Mouse (Mus musculus): ENCODE measurements around the gene Dnttip2. TPM values are rescaled to one million over a fixed set of nuclear protein-coding genes. Genes with fewer than 3 reads are reported as not detected.

Dnttip2 gene
- polyA plus RNA-seq, 2 experiments from 2014 or later = 92.1 to 105 TPM

DNA sequence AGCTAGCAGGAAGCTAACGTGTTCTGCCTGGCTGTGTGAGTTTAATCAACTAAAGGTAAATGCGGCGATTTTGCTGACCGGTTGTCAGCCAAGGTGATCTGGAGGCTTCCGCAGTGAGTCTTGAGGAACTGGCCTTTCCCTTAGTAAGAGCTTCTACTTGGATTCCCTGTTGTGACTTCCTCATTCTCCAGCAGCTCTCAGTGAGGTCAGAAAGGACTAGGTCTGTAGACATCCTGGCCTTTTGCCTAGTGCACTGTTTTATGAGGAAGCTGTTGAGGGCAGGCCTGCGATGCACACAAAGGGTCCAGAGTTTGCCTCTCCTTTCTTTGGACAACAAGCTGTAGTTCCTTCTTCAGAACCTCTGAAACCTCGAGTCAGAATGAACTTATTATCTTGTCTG lies 16.5 kb downstream of the Dnttip2 start:
- no peak for ATAC-seq

DNA sequence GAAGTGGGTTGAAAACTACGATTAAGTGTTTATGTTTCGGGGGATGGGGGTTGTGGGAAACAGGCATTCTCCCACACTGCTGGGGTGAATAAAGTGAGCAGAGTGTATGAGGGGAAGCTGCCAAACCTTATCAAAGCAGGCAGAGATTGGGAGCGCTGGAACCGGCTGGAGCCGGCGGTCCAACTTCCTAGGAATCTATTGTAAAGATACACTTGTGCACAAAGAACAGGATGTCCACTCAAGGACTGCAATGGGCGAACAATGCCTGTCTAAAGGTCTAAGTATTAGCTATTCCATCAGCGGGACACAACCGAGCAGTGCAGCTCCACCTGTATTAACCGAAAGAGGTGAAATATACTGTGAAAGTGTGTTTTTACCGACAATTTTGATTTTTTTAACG lies 17.6 kb downstream of the Dnttip2 start:
- no peak for ATAC-seq

DNA sequence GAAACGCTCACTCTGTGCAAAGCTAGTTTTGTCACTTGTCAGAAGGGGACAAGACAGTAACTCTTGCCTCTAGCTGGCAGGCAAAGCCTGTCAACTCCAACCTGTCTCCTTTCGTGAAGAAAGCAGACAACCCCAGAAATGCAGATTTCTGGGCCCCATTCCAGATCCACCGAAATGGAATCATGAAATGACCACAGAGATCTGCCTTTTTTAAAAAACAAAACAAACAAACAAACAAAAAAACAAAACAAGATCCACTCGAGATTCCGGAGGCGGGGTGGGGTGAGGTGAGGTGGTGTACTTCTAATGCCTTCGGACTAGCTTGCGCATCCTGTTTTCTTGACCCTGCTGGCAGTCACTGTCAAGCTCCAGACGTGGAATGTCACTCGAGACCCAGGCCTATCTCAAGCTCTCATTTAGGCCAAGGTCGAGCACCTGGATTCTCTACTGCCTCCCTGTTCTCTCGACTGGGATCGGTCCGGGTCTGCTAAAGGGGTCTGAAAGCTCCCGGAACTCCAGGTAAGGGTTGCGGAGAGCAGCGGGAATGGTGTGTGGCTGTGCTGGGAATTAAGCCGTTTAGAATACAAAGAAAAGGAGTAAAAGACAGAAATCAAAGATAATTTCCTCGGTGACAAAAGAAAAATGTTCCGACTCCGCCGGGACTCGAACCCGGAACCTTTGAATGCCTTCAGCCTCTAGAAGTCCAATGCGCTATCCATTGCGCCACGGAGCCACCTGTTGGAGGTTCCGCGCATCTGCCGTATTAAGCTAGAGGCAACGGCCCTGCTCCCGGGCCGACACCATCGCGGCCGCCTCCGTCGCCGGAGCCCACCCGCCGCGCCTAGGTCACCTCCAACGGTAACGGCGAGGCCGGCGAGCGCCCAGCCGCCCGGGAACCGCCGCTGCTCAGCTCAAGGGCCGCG lies 18.4 kb downstream of the Dnttip2 start:
- ATAC-seq = peak; percentile 83

DNA sequence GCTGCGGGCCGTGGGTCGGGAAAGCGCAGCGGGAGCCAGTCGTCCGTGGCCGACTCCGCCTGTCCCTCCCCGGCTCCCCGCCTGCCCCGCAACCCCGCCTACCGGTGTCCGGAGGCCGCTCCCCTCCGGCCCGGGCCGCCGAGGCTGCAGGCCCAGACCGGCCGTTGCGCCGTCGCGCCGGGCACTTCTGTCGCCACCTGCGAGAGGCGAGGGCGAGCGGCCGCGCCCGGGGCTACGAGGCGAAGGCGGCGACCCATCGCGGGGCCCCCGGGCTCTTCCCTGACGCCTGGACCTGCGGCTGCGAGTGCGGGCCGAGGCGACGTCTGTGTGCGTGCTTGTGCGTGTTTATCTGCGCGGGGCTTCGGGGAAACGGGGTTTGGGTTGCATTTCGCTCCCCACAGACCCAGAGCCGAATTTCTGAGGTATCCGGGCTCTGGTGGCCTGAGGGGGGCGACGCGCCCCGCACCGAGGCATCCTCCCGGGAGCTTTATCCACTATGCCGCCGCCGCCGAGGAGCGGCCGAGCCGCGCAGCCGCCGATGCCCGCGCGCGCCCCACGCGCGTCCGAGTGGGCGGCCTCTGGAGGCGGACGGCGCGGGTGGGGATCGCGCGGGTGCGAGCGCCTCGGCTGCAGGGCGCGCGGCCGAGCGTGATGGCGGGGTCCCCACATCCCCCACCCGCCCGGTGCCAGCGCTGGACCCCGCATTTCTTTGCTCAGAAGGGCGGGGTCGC lies 19.2 kb downstream of the Dnttip2 start:
- peak; percentile 29 for ATAC-seq

DNA sequence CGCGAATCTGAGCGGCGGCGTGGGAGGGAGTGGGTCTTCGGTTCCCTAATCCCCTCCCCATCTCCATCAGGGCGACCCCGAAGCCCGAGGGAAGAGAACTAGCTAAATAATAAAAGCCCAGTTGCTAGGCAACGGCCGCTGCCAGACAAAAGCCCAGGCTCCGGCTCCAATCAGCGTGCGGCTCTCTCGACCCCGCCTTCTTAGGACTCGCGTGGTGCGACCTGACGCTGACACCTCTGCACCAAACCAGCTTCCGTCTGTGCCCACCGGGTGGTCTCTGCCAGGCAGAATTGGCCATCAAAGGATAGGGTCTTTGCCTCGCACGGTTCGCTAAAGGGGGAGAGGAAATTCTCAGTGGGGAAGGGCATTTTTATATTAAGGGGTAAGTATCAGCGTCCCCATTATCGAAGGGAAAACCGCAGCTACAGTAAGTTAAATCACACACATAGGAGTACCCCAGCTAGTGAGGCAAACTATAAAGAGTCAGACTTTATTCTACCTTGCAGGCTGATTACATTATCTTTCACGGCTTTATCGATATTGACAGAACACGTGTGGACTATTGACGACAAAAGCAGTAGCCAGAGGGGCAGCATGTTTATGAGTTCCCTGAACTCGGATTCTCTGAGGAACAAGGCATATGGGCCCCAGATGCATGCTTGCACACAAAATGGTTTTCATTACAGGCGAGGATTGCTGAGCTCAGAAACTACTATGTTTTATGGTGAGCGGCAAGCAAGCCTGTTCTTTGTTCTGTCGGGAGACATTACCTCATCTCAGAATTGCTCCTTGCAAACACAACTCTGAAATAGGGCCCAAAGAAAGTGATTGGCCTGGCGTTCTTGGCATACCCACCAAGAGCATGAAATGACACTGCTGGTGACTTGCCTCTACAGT lies 20.0 kb downstream of the Dnttip2 start, which contains the start of gene Bcar3:
Gene Bcar3, plus strand, starts transcription at position 183 of the 897 bp plus-strand sequence.
- peak; percentile 82 for ATAC-seq

DNA sequence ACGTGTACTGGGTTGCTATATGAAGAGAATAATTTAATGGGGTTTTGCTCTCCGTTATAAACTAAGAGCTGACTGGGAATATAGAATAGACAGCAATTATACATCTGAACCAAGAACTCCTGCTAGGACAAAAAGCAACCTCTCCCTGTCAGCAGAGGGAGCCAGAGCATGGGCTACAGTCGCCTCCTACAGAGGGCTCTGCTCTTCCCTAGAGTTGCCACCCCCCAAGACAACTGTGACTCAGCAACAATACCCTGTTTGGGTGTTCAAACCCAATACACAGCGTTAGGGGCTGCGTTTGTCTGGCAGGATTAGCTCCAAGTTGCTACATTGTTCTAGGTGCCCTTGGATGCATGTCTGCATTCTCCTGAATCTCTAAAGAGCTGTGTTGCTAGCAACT lies 21.3 kb downstream of the Dnttip2 start:
- no peak for ATAC-seq

DNA sequence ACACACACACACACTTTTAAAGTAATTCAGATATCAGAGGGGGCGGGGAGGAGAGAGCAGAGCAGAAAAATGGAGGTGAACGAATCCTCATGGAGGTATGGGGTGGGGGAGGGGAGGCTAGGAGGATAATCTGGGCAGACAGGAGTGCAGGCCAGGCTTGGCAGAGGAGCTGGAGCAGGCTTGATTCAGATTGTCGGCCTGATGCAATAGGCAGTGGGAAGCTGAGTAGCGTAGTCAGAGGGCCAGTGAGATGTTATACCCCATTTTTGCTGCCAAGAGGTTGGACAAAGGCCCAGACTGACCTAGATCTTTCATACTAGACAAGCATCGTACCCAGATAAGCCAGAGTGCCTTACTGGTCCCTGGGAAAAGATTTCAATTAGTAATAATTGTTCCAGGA lies 22.8 kb downstream of the Dnttip2 start:
- no peak for ATAC-seq

DNA sequence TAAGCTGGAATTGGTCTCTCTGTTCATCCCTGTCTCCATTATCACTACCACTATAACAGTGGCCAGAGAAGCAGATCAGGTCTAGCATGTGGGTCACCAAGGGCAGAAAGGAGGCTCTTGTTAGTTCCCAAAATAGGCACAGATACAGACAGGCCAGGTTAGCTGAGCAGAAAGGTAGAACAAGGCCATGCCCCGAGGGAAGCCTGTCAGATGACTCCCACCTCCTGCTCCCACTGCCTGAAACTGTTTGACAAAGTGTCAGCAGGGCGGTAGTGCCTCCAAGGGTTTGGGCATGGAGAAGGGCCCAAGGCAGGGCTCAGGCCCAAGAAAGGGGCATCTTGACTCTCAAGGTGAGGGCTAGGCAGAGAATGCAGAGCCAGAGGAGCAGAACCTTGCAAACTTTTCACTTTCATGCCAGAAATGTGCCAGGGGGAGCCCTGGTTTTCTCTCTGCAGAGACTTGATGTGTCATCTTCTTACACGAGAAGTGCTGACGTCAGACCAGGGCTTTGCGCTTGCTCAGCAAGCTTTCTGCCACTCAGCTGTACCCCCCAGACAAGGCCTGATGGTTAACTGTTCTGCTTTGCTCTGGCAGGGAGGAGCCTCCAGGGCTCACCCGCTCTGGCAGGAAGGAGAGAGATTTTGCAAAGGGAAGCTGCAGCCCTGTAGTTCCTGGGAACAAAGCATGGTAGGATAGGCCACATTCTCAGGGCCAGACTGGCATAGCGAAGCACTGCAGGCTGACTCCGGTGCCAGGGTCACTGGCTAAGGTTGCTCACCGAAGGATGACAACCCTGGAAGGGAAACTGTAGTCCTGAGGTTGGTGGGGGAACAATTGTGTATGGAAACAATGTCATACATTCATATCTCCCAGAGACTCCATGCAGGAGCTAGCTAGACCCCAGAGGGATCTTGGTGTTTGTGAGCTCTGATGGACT lies 27.1 kb downstream of the Dnttip2 start:
- ATAC-seq = no peak

DNA sequence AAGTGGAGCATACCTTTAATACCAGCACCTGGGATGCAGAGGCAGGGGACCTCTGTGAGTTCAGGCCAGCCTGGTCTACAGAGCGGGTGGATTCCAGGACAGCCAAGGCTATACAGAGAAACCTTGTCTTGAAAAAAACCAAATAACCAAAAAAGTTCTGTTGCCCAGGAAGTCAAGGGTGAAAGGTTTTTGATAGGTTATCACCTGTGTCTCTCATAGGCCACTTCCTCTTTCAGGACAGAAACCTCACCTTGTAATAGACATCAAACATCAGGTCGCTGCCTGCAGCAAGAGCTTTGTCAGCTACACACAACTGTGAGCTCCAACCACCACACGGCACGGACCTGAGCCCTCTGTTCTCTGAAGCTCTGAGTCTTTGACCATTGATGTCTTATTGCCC lies 30.4 kb downstream of the Dnttip2 start:
- ATAC-seq = peak; percentile 45

DNA sequence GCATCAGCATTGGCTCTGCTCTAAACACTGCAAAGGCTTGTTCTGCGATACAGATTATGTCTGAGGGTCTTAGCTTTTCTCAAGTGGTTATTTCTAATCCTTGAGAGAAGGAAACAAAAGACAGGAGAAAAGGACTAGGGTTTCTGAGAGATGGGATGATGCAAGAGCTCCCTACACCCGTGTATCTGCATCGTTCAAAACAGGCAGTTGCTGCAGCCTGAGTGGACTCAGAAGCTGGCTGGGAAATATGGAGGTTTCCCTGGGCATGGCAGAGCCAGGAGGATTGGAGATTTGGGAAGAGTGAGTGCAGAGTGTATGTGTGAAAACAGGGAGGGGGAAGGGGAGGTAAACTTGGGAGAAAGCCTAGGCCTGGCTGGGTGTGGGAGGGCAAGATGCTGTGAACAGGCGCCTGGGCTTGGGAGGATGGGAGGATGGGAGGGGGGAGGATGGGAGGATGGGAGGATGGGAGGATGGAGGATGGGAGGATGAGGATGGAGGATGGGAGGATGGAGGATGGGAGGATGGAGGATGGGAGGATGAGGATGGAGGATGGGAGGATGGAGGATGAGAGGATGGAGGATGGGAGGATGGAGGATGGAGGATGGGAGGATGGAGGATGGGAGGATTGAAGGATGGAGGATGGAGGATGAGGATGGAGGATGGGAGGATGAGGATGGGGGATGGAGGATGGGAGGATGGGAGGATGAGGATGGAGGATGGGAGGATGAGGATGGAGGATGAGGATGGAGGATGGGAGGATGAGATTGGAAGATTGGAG lies 33.9 kb downstream of the Dnttip2 start:
- ATAC-seq = no peak

DNA sequence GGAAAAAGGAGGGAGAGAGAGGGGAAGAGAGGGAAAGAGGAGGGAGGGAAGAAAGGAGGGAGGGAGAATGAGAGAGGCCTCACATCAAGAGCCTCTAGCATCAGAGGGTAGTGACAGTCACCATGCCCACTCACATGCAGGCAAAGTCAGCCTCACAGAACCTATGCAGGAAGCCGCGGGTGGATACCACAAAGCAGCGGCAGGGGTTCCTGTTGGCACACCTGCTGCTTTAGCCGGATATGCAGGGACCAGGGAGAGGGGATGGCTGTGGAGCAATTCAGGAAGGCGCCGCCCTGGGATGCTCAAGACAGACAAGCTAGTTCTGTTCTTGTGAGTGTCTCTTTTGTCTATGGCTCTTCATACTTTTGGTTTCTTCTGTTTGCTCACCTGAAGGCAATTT lies 34.8 kb downstream of the Dnttip2 start:
- ATAC-seq = no peak

DNA sequence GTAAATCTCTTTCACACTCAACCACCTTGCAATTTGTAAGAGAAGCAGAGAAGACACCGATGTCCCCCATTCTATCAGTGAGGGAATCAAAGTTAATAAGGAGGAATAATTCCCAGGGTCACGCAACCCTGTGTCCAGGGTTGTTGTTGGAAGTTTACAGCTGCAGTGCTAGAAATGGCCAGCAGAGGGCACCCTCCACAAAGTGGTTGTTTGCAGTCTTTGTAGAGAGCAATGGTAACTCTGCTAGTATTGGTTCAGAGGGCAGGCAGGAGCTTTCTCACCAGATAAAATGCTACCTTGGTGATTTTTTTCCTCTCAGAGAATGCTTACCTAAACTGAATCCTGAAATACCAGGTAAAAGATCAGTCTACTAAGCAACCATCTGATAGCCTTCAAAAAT lies 37.9 kb downstream of the Dnttip2 start:
- ATAC-seq = no peak

DNA sequence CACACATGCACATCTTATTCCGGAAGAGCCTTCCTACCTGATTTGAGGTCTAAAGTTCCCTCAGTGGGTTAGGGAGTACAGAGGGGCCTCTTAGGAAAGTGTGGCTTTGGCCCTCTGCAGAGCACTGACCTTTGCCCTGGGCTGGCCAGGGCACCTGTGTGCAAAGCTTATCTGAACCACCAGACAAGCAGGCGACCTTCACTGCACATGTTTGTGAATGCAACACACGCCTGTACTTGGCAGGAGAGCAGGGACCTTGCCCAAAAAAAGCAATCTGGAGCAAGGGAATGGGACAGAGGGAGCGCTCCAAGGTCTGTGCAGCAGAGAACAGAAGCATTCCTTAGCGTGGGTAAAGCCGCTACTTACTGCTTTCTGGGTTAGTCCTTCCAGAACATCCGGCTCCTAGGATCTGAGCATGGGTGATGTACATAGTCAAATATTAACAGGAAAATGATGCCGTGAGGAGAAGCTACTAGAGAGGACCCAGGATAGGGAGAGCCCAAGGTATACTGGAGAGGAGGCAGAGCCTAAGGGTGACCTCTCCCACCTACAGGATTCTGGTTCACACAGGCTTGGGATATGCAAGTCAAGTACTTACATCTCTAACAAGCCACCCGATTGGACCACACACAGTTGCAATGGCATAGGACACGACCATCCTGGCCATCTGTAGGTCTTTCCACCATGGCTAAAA lies 38.9 kb downstream of the Dnttip2 start:
- no peak for ATAC-seq

DNA sequence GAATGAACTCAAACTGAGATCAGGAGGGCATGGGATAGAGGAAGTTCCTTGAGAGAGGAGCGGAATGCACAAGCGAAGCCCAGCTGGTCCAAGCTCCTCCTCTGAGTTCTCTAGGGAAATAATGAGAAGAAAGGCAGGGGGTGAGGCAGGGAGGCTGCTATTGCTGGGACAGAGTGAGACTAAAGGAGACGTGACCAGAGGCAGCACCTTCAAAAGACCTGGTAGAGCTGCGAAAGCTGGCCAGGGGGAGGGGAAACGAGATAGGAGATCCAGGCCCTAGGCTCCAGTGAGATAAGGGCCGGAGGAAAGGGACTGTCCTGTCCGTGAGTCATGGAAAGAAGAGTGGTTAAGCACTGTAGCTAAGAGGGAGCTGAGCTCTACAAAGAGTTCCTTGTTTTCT lies 39.7 kb downstream of the Dnttip2 start:
- no peak for ATAC-seq

DNA sequence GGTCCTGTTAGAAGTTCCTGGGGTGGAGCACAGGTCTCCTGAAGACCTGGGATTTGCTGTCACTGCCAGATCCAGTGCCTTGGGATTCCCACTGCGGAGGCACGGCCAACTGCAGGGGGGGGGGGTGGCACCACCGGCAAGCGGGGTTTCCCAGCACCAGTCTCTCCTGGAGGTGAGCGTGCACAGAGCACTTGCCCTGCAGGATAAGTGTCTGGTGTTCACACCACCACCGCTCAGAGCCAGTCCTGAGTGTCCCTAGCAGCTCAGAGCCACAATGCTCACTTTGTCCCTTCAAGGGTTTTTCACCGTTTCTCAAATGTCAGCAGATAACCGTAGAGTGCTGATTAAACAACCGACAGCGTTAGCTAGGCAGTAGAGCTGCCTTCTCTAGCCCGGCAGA lies 42.4 kb downstream of the Dnttip2 start:
- ATAC-seq = no peak

DNA sequence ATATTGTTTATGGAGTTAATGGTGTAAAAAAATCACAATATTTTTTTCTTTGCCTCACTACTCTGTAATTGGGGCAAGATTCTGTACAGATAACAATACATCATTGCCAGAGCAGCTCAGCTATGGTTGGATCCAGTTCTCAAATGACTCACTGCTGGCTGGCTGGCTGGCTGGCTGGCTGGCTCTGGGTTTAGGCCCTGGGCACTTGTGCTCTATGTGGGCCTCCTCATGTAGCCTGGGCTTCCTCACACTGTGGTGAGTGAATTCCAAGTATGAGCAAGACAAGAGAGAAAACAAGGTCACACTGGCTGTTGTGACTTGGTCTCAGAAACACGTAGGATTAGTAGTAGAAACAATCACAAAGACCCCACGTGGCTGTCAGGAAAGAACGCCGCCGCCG lies 43.2 kb downstream of the Dnttip2 start:
- ATAC-seq = no peak

DNA sequence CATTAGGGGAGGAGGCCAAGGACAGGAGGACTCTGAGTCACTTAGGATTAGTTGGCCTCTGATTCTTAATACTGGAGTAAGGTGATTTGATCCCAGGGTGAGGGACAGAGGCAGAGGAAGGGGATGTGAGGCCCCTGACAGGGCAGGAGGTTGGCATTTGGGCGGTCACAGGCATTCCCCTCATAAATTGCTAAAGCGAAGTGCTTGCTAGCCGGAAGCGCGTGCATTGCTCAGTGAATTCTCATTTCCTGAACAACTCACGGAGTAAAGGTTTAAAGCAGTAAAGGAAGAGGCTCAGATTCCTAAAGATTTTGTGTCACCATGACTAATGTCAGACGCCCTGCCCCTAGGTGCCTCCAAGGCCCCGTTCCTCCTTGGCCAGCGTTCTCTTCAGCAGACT lies 48.0 kb downstream of the Dnttip2 start:
- no peak for ATAC-seq

DNA sequence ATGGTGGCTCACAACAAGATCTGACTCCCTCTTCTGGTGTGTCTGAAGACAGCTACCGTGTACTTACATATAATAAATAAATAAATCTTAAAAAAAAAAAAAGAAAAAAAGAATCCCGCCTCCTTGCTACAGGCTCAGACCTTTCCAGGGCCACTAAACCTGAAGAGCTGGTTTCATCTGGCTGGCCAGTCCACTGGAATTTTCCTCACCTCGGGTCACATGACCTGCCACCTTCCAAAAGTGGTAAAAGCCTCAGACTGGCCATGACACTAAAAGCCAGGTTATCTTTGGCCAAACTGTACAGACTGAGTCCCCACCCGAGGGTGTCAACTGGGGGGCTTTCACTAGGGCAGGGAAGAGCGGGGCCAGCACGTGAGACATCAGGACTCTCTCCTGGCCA lies 49.7 kb downstream of the Dnttip2 start:
- no peak for ATAC-seq

DNA sequence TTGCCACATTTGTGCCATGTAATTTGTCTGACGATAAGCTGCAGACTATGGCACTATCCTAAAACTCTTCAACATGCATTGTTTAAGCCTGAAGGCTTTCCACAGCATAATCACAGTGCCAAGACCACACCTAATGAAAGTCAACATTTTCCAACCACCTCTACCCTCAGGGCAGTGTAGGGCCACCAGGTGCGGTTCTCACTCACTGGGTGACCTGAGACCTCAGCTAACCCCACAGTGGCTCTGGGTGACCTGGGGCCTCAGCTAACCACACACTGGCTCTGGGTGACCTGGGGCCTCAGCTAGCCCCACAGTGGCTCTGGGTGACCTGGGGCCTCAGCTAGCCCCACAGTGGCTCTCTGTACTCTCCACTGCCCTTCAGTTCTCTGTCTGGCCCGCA lies 50.3 kb downstream of the Dnttip2 start:
- no peak for ATAC-seq

DNA sequence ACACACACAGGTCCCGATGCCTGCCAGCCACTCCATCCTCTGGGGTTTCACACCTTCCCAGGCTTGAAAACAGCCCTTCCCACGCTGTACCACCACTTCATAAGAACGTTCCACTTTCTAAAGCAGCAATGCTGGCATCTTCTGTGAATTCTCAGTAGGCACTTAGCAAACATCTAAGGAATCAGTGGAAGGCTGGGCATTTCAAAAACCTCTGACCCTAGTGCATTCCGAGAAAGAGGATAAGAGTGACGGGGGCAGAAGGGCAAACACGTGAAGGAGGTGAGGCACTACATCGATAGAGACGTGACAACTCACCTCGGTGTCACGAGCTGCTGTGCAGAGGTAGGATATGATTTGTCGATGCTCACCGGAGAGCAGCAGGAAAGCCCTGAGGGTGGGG lies 56.3 kb downstream of the Dnttip2 start:
- no peak for ATAC-seq

All from activated CD4-positive, CD25-positive, alpha-beta regulatory T cell, adult 4 months (primary cell).